Mouse (Mus musculus) megakaryocyte, embryonic 14.5 days (primary cell): ENCODE data around the gene Nanos2.

Experiments
- FLI1 ChIP-seq: IDR thresholded peaks from 2 replicates; pipeline ENCODE4 v1.6.1; 2012; ENCODE audit warnings: low read length, inconsistent platforms, mixed read lengths
- GATA1 ChIP-seq: IDR thresholded peaks from 3 replicates; pipeline ENCODE4 v1.6.1; 2012; ENCODE audit warnings: mixed read lengths, low read length, inconsistent platforms, borderline replicate concordance

GRCm38 (mm10) chr7:19004631-19005079, 17.5 kb downstream of the Nanos2 start:
- TF ChIP-seq GATA1 = no peak
- no peak for TF ChIP-seq FLI1
